Mouse (Mus musculus): ENCODE data around the gene A630076J17Rik.

DNA sequence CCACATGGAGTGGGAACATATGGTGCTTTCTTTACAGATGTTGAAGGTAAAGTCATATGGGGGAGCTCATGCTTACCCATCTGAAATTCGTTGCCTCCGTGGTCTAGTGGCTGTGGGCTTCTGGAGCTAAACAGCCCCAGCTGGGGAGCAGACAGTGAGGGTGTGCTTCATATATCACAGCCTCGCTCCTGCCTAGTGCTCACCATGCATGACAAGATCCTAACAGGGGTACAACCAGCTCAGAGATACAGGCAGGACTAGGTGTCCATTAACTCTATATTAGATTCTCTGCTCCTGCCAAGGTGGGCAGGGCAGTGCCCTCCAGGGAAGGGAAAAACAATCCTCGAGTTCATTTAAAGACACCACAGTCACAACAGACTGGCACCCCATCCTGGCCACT is 788 bp downstream of the A630076J17Rik start:
- TF ChIP-seq MAX (IDR thresholded peaks at IDR 0.05; ENCODE audit: low read length), result no peak
- no peak for TF ChIP-seq CTCF (conservative IDR thresholded peaks at IDR 0.05 in 1 of 2, IDR thresholded peaks at IDR 0.05 in 1 of 2; ENCODE audit: low read depth in 2 of 2, low read length in 2 of 2)
- no peak for TF ChIP-seq POLR2A (IDR thresholded peaks at IDR 0.05; ENCODE audit: low read depth, low read length)
- TF ChIP-seq HCFC1 (IDR thresholded peaks at IDR 0.05; ENCODE audit: low read depth, low read length), result no peak
- TF ChIP-seq POLR2AphosphoS2 (IDR thresholded peaks at IDR 0.05; ENCODE audit: low read depth, low read length), result no peak
- TF ChIP-seq JUND (conservative IDR thresholded peaks at IDR 0.05; ENCODE audit: low read depth, low read length), result no peak
